Mouse (Mus musculus) embryo, embryonic 11 days (tissue): Measurements from ENCODE around the gene Abi3.

Source experiments
- DNase-seq: peaks from one replicate; pipeline ENCODE4 v3.0.0-alpha.2; 2015

Abi3 gene

GRCm38 (mm10) chr11:95824877-95825243 lies 17.4 kb downstream of the Abi3 start:
- no peak for DNase-seq

DNA sequence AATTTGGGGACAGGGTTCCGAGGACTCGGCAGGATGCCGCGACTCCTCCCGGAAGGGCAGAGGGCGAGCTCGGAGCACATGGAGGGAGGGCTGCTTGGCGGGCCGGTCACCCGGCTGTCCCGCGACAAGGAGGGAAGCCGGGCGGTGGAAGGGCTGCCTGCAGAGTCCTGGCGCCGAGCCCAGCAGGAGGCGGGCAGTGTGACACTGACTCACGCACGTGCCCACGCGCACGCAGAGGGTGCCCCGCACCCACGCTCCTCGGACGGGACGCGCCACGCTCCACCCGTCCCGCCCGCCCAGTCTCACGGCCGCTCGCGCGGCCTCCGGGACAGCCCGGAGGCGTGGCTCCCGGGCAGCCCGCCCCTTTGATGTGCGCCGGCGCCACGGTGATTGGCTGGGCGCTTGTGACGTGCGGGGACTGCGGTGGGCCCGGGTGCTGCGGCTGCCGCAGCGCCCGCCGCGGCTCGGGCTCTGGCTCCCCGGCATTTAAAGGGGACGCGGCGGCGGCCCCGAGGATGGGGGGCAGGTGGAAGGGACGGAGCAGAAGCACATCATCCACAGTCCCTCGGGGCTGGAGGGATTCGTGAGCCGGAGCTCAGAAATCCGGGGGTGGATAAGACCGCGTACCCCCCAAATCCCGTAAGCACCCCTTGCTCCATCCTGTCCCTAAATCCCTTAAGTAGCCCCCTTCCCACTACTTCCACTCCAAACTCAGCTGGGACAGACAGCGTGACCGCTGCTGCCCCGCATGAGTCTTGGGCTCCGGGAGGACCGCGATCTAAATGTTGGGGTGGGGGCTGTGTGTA lies 18.0 kb downstream of the Abi3 start, which contains the start of gene Phospho1:
TSS of gene Phospho1 (plus strand) at position 429 of the 806 bp plus-strand sequence.
- peak; percentile 95 for DNase-seq

DNA sequence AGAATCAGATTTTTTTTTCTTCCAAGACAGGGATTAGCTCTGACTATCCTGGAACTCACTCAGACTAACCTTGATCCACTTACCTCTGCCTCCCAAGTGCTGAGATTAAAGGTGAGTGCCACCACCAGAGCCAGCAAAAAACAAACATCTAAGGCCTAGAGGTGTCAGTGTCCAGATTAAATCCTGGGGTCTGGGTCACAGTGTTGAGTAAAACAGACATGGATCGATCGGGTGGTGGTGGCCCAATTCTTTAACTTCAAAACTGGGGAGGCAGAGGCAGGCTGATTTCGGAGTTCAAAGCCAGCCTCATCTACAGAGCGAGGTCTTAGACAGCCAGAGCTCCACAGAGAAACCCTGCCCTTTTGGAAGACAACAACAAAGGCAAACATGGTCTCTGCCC lies 19.8 kb downstream of the Abi3 start:
- DNase-seq: no peak

DNA sequence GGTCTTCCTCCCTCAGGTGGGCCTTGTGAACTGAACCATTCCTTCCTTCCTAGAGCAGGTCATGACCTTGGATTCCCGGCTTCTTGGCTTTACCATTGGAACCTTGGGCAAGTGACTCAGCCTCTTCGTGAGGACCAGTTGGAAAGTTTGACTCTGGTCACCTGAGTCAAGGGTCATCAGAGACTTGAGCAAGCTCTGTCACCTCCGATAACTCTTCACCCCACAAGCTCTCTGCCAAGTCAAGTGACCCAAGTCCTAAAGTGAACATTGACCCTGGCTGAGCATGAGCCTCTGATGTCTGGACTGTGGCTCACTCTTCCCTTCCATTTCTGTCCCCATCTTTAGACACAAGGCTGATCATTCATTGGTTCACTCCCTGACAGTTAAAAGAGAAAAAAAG lies 20.8 kb downstream of the Abi3 start:
- no peak for DNase-seq

DNA sequence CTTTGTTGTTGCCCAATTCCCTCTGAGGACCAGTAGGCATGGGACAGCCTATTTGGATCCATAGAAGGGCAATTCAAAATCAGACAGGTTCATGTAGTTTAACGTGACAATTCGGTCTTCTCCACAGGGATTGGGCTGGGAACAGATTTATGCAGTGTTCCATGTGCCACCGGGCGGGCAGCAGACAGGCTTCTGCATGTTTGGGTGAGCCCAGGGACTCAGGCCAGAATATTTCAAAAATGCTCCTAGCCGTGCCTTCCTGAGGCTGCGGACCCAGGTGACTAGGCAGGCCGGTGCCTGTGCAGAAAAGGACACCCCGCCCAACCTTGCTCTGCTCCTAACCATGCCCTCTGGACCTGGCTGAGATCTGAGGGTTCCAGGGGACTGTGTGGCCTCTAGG lies 23.1 kb downstream of the Abi3 start:
- DNase-seq: no peak

GRCm38 (mm10) chr11:95815412-95815811 lies 26.9 kb downstream of the Abi3 start:
- DNase-seq: no peak

DNA sequence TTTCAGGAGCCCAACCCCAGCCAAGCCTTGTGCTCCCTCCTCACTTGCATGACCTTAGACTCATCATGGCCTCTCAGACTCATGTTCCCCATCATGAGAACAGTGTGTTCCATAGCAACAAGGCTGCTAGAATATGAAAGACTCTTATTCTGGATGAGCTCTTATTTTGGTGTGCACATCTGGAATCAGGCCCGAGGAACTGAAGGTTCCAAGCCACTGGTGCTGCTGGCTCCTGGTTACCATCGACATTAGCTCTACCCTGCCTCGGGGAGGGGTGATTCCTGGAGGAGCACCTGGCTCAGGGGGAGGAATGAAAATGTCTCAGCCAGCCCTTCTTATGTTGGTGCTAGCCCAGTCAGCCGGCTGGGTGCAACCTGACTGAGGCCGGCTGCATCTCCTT lies 27.4 kb downstream of the Abi3 start:
- no peak for DNase-seq

- no peak for DNase-seq
Measured at GRCm38 (mm10) chr11:95814101-95814500, 28.2 kb downstream of the Abi3 start.

DNA sequence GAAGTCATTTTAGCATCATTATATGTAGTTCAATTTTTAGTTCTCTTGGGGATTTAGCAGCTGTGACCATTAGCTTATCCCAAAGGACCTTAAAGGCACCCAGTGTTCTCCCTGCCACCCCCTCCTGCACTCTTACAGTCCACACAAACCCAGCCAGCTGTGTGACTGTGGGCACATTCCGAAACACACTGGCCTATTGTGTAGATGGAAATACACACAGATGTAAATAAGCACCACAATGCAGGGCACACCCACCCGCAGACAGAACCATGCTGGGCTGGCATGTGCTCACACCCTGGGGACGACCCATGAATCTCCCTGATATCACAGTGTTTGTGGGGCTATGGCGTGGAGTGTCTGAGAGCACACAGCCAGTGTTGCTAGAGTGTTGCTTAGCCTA lies 30.1 kb downstream of the Abi3 start:
- no peak for DNase-seq

GRCm38 (mm10) chr11:95811741-95812140 lies 30.5 kb downstream of the Abi3 start:
- DNase-seq: no peak

- DNase-seq: no peak
Measured at GRCm38 (mm10) chr11:95810828-95811227, 31.4 kb downstream of the Abi3 start.

- no peak for DNase-seq
Measured at GRCm38 (mm10) chr11:95809603-95810002, 32.7 kb downstream of the Abi3 start.

GRCm38 (mm10) chr11:95808448-95809011 lies 33.7 kb downstream of the Abi3 start:
- no peak for DNase-seq

DNA sequence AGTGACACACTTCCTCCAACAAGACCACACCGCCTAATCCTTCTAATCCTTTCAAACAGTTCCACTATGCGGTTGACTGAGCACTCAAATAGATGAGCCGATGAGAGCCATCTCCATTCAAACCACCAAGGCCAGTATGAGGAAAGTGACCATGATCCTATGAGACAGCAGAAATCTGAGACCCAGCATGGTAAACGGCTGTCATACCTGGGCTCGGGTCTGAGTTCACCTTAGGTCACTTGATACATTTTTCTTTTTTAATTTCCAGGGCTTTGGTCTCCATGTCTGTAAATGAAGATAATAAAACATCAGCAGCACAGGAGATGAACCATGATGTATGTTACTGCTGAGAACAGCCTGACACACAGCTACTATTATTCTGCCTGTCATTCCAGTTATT lies 34.4 kb downstream of the Abi3 start:
- no peak for DNase-seq

- no peak for DNase-seq
Measured at GRCm38 (mm10) chr11:95805527-95805926, 36.7 kb downstream of the Abi3 start.

DNA sequence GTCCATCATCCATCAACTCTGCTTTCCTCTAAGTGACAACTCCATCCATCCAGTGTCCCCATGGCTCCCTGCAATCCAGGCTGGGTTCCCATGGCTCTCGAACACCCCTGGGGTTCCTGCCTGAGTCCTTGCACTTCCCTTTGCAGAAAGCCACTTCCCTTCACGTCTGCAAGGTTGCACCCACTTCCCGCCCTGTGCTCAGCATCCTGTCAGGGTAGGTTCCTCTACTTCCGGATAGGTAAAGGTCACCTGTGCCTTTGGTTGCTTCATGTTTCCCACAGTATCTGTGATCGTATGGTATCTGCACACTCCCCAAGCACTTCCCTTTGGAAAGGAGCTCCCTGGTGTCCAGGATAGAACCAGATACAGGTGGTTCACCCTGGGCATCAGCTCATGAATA lies 37.3 kb downstream of the Abi3 start:
- DNase-seq: no peak

DNA sequence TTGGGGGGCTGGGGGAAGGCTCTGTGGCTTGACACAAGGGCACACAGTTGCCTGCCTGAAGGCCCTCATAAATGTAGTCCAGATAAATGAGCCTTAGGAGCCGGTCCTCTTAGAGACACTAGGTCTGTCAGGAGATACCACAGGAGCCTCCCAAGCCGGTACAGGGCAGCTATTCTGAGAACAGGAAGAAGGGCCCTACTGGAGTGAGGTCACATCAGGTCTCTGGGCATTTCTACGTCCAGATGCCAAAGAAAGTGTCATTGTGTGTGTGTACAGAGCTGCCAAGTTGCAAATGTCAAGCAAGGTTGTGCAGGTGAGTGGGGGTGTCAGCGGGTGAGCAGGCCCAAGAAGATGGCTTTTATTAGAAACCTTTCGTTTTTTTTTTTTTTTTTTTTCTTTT lies 46.7 kb downstream of the Abi3 start:
- no peak for DNase-seq

- DNase-seq: no peak
Measured at GRCm38 (mm10) chr11:95794201-95794600, 48.1 kb downstream of the Abi3 start.

- DNase-seq: no peak
Measured at GRCm38 (mm10) chr11:95792950-95793509, 49.2 kb downstream of the Abi3 start.

DNA sequence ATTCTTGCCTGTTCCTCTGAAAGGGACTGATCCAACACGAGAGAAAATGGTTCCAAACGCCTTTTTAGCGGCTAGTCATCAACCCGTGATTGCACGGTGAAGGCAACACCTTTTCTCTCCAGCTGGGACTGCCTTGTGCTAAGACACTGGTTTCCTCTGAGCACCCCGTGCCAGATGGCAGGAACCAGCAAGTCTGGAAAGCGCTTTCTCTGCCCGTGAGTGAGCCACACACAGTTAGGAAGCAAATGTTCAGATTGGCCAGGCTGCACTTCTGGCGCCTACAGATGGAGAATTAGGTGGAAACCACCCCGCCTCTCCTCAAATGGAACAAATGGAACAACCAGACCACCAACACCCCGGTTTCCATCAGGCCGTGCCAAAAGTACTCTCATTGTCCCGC lies 50.5 kb downstream of the Abi3 start:
- DNase-seq: no peak

- DNase-seq: no peak
Measured at GRCm38 (mm10) chr11:95789451-95789891, 52.8 kb downstream of the Abi3 start.

DNA sequence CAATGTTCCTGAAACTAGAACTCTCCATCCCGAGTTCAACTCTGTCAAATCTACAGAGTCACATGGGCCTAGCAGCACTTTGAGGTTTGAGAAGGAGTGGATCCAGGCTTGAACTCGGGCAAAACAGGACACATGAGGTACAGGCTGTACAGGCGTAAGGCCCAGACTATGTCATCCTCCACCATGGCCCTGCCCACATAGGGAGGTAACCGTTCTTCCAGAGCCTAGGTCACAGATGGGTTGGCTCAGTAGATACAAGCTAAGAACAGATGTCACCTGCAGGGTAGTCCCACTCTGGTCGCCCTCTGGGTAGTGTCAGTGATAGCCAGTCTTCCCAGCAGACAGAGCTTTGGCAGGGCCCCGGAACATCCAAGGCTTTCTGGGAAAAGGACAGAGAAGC lies 55.8 kb downstream of the Abi3 start:
- no peak for DNase-seq

DNA sequence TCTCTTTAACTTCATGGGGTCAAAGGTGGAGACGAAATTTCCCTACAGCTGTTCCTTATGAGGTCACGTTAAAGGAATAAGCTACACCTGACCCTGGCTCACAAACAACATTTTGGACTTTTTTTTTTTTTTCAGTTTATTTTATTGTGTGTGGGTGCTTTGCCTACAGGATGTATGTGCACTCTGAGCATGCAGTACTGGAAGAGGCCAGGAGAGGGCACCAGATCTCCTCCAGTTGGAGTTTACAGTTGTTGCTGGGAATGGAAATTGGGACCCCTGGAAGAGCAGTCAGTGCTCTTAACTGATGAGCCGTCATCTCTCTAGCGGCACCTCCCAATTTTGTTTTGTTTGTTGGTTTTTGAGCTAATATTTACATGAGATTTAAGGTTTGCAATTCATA lies 56.6 kb downstream of the Abi3 start:
- DNase-seq: no peak

- no peak for DNase-seq
Measured at GRCm38 (mm10) chr11:95783958-95784357, 58.3 kb downstream of the Abi3 start.
